12 mouse cellular contexts compared by ENCODE assay signal in the genomic region with DNA sequence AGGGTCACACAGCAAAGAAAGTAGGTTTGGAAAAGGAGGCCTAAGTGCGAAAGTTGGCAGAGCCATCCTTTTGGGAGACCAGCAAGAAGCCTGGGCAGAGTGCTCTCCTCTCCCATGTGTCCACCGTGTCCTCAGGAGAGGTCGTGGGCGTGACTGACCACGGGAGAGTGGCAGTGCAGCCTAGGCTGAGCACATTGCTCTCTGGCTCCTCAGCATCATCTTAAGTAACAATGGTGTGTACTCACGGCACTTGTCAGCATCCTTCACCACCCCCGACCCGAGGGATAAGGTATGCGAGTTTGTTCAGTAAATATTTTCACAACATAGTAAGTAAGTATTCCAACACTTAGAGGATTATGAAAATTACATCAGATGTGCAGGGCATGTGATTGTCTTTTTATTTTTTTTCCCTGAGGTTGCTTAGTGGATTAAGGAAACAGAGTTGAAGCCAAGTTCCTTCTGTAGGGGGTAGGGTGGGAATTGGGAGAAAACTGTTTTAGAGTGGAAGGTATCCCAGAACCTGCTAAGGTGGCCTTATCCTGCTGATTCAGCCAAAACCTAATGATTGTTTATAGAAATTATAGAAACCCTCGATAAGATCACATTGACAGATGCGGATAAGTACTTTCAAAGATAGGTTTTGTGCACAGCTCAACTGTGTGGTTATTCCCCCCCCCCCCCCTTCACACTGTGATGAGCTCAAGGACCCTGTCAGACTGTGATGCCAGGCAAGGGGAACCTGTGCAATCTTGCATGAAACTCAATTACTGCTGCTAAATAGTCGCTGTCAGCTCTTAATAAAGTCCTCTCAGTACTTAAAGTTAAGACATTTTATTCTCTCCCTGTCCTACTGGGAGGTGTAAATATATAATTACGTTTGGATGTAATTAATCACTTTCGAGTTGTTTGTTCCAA. TPM values are rescaled to one million over a fixed set of nuclear protein-coding genes. Genes with fewer than 3 reads are reported as not detected.
DNase-seq lines count a peak whose midpoint lies in the region; ATAC-seq and TF ChIP-seq lines count a peak whose summit lies in the region.
"Had no signal": no experiment of that assay in that cellular context is flagged by ENCODE, and none has a peak within 500 bp of the region (broad histone marks: within the 10 kb centered on the region; RNA-seq: fewer than 3 reads in every experiment).

No protein-coding gene starts in this region.

- no peaks in the 10 kb centered on the region for H3K9me3 ChIP-seq in embryonic facial prominence, embryonic 13.5 days
- no peaks in the 10 kb centered on the region for H3K9me3 ChIP-seq in embryonic facial prominence, embryonic 10.5 days
- no peaks in the 10 kb centered on the region for H3K9me3 ChIP-seq in kidney, embryonic 16.5 days (ENCODE audit: low read length)
- H3K9me3 ChIP-seq: liver, embryonic 13.5 days had no signal

- ATAC-seq in embryonic facial prominence, embryonic 13.5 days (ENCODE audit: insufficient number of reproducible peaks, insufficient read depth, low FRiP score, low TSS enrichment, low read depth) = no peak
- no peak; the same call in 1 of the 2 replicates for ATAC-seq in kidney, embryonic 16.5 days (ENCODE audit: low FRiP score, low TSS enrichment)

- TF ChIP-seq CTCF in kidney, adult 2 months (conservative IDR thresholded peaks at IDR 0.05; ENCODE audit: insufficient read depth, insufficient read length, low read depth, low read length) = no peak

- H3K9ac ChIP-seq in embryonic facial prominence, embryonic 13.5 days = no peak overlapping the region
- no peak overlapping the region for H3K9ac ChIP-seq in kidney, embryonic 16.5 days (replicated peaks; ENCODE audit: low read length)
- H3K9ac ChIP-seq: liver, embryonic 13.5 days had no signal

- no peak overlapping the region for H3K4me3 ChIP-seq in embryonic facial prominence, embryonic 13.5 days
- H3K4me3 ChIP-seq in embryonic facial prominence, embryonic 10.5 days = no peak overlapping the region
- no peak overlapping the region for H3K4me3 ChIP-seq in kidney, embryonic 16.5 days (ENCODE audit: low read length)
- no peak overlapping the region for H3K4me3 ChIP-seq in kidney, adult 2 months (ENCODE audit: insufficient read depth, low read depth, low read length)
- H3K4me3 ChIP-seq in brown adipose tissue, adult 24 weeks (ENCODE audit: insufficient read depth, low read depth, low read length) = no peak overlapping the region
- H3K4me3 ChIP-seq: liver, embryonic 13.5 days had no signal

- DNase-seq in embryonic facial prominence, embryonic 10.5 days (ENCODE audit: low spot score) = no peak
- no peak for DNase-seq in kidney, adult 2 months
- peak; percentile 50 to 77 for DNase-seq in lung, postnatal 4 days
- no peak for DNase-seq in cerebellum, adult 18-20 months
- DNase-seq in gastrocnemius, postnatal 10 days = no peak
- DNase-seq: cerebellum, adult 9-11 months; heart, postnatal 10 days; kidney, adult 11 months; liver, embryonic 13.5 days had no signal

- WGBS in embryonic facial prominence, embryonic 13.5 days = 59% methylated on average over 14 of the region's 14 CpGs
- 73% methylated on average over 14 of the region's 14 CpGs for WGBS in embryonic facial prominence, embryonic 10.5 days
- 48% methylated on average over 14 of the region's 14 CpGs for WGBS in kidney, embryonic 16.5 days
- WGBS in kidney, adult 2 months = 51% methylated on average over 14 of the region's 14 CpGs

- no peak overlapping the region for H3K4me2 ChIP-seq in embryonic facial prominence, embryonic 13.5 days
- H3K4me2 ChIP-seq in kidney, embryonic 16.5 days (replicated peaks; ENCODE audit: low read depth, low read length) = no peak overlapping the region
- H3K4me2 ChIP-seq: liver, embryonic 13.5 days had no signal

- TF ChIP-seq POLR2A in kidney, adult 2 months (IDR thresholded peaks at IDR 0.05; ENCODE audit: low read depth, low read length) = no peak

- peak overlapping the region; percentile 55; the same call in 1 of the 2 replicates for H3K27ac ChIP-seq in embryonic facial prominence, embryonic 13.5 days
- no peak overlapping the region for H3K27ac ChIP-seq in embryonic facial prominence, embryonic 10.5 days (replicated peaks)
- H3K27ac ChIP-seq in kidney, embryonic 16.5 days (ENCODE audit: low read length) = peak overlapping the region; percentile 80
- H3K27ac ChIP-seq in kidney, adult 2 months (ENCODE audit: insufficient read depth, low read depth, low read length) = no peak overlapping the region
- peak overlapping the region; percentile 61; the same call in 1 of the 2 replicates for H3K27ac ChIP-seq in brown adipose tissue, adult 24 weeks (replicated peaks; ENCODE audit: low read depth, low read length)
- H3K27ac ChIP-seq: liver, embryonic 13.5 days had no signal

- H3K36me3 ChIP-seq in embryonic facial prominence, embryonic 13.5 days = peaks cover 5% of the 10 kb centered on the region
- peaks cover 11% of the 10 kb centered on the region; the same call in 1 of the 2 replicates for H3K36me3 ChIP-seq in embryonic facial prominence, embryonic 10.5 days (replicated peaks)
- H3K36me3 ChIP-seq in kidney, embryonic 16.5 days (ENCODE audit: insufficient read depth, low read length) = no peaks in the 10 kb centered on the region
- no peaks in the 10 kb centered on the region for H3K36me3 ChIP-seq in kidney, adult 2 months (ENCODE audit: control insufficient read depth, insufficient read depth, low read length)

- H3K27me3 ChIP-seq in embryonic facial prominence, embryonic 13.5 days = no peaks in the 10 kb centered on the region
- no peaks in the 10 kb centered on the region for H3K27me3 ChIP-seq in embryonic facial prominence, embryonic 10.5 days (replicated peaks; ENCODE audit: low read depth, poor library complexity, severe bottlenecking)
- H3K27me3 ChIP-seq in kidney, embryonic 16.5 days (ENCODE audit: insufficient read depth, low read length) = no peaks in the 10 kb centered on the region
- H3K27me3 ChIP-seq in kidney, adult 2 months (replicated peaks; ENCODE audit: control insufficient read depth, insufficient read depth, low read length) = no peaks in the 10 kb centered on the region
- H3K27me3 ChIP-seq: liver, embryonic 13.5 days had no signal

- H3K4me1 ChIP-seq in embryonic facial prominence, embryonic 13.5 days = peaks cover 81% of the 10 kb centered on the region
- peaks cover 86% of the 10 kb centered on the region for H3K4me1 ChIP-seq in embryonic facial prominence, embryonic 10.5 days
- H3K4me1 ChIP-seq in kidney, embryonic 16.5 days (ENCODE audit: insufficient read depth, low read length) = peaks cover 78% of the 10 kb centered on the region
- H3K4me1 ChIP-seq in kidney, adult 2 months (ENCODE audit: control insufficient read depth, insufficient read depth, low read length) = peaks cover 30% of the 10 kb centered on the region
- peaks cover 30% of the 10 kb centered on the region for H3K4me1 ChIP-seq in brown adipose tissue, adult 24 weeks (ENCODE audit: control insufficient read depth, insufficient read depth, insufficient read length, low read length)

RNA-seq across cellular contexts. Expression of gene Notch2, which starts 37.4 kb away (rescaled TPM):
- polyA plus RNA-seq in embryonic facial prominence, embryonic 13.5 days (2015; fragmentation: Nextera tagmentation; extraction: Ambion mirVana) = 35.4 and 37.8 TPM in 2 replicates
- 22.0 and 23.2 TPM in 2 replicates for polyA plus RNA-seq in embryonic facial prominence, embryonic 10.5 days (2016; fragmentation: Nextera tagmentation; extraction: Ambion mirVana)
- polyA plus RNA-seq in kidney, embryonic 16.5 days (2015; fragmentation: Nextera tagmentation; extraction: Ambion mirVana) = 31.1 and 33.8 TPM in 2 replicates
- 16.3 and 20.0 TPM in 2 replicates for polyA plus RNA-seq in kidney, adult 2 months (2012; rRNA removed)
- 7.2 and 8.1 TPM in 2 replicates for polyA plus RNA-seq in brown adipose tissue, adult 24 weeks (2012; ENCODE audit: insufficient read depth, insufficient read length, missing spikeins)
- total RNA-seq in gastrocnemius, postnatal 10 days (2021) = 10 to 100 TPM; 32.0 to 42.1 TPM

Comparison
In these comparisons a context has a peak if more than half of its experiments do, and no peak if none do; other contexts are left out.
1. H3K27ac ChIP-seq: peak in embryonic facial prominence, embryonic 13.5 days (single experiment), kidney, embryonic 16.5 days (single experiment) and brown adipose tissue, adult 24 weeks (single experiment); none in embryonic facial prominence, embryonic 10.5 days (single experiment) and kidney, adult 2 months (single experiment).
2. DNase-seq: peak in lung, postnatal 4 days (2 of 2); none in embryonic facial prominence, embryonic 10.5 days (single experiment), kidney, adult 2 months (single experiment), cerebellum, adult 18-20 months (0 of 2) and gastrocnemius, postnatal 10 days (single experiment).